Mouse (Mus musculus): Measurements from ENCODE around the gene Dmrt1. TPM values are rescaled to one million over a fixed set of nuclear protein-coding genes. Genes with fewer than 3 reads are reported as not detected.

The Dmrt1 gene
- total RNA-seq, 1 experiment from 2014 or later = not detected

DNA sequence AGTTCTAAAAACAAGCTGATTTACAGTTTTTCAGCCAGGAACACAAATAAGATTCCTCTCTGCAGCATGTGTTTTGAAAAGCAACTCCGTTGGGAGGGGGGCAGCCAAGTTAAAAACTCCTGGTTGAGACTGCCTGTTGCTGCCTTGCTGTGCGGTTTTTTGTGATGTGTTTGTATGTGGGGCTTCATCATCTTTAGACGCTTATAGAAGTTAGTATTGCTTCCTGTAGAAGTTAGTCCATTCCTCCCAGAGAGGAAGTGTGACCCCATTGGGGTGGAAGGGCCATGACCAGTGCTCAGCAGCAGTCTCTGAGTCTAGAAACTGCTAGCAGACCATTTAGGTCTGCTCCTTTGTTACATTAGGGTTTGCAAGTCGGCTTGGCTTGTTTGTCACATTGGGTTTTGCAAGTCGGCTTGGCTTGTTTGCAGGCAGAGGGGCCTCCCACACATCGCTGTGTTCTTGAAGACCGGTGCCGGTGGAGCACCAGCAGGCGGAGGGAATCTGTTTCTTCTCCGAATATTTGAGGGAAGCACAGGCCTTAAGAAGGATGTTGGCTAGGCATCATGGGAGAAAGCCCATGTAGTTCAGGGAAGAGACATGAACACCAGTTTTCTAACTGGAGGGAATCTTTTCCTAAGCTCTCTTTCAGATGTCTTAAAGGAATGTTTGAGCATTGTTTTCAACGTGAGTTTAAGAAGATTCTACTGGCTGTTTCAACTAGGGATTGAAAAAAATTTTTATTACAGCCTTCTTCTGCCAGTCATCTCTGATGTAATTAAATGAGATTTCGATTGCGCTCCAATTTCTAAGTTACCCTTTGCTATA is 108.3 kb downstream of the Dmrt1 start:
- peak; percentile 40; the same call in 1 of the 2 replicates for ATAC-seq (replicated peaks; ENCODE audit: low read depth, poor library complexity, severe bottlenecking)

DNA sequence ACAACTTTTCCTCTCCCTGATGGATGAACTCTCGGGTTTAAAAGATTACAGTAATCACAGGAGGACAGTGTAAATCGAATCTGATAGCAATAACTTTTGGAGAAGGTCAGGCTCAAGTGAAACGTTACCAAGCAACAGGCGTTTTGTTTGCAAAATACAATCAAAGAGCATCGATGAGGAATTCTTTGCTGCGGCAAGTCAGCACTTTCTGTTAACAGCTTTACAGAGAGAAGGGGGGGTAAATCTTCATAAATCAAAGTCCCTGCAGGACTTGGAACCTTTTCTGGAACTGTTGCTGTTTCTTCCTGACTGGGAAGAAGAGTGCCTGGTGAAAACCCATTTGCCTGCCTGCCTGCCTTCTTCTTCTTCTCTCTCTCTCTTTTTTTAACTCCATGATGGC is 110.5 kb downstream of the Dmrt1 start:
- no peak for ATAC-seq (replicated peaks; ENCODE audit: low read depth, poor library complexity, severe bottlenecking)

DNA sequence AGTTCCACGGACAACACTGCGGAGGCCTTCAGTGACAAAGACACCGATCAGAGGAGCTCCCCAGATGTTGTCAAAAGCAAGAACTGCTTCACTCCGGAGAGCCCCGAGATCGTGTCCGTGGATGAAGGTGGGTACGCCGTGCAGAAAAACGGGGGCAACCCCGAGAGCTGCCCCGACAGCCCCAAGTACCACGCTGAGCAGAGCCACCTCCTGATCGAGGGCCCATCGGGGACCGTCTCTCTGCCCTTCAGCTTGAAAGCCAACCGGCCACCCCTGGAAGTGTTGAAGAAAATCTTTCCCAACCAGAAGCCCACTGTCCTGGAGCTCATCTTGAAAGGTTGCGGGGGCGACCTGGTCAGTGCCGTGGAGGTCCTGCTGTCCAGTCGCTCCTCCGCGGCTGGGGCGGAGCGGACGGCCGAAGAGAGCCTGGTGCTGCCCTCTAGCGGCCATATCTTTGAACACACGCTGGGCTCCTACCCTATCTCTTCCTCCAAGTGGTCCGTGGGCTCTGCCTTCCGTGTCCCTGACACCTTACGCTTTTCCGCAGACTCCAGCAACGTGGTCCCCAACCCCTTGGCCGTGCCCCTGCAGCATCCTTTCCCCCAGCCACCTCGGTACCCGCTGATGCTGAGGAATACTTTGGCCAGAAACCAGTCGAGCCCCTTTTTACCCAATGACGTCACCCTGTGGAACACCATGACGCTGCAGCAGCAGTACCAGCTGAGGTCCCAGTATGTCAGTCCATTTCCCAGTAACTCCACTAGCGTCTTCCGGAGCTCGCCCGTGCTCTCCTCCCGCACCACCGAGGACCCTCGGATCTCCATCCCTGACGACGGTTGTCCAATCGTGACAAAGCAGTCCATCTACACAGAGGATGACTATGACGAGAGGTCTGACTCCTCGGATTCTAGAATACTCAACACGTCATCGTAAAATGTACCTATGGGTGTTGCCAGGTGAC is 117.2 kb downstream of the Dmrt1 start:
- peak; percentile 95 for ATAC-seq (replicated peaks; ENCODE audit: low read depth, poor library complexity, severe bottlenecking)

DNA sequence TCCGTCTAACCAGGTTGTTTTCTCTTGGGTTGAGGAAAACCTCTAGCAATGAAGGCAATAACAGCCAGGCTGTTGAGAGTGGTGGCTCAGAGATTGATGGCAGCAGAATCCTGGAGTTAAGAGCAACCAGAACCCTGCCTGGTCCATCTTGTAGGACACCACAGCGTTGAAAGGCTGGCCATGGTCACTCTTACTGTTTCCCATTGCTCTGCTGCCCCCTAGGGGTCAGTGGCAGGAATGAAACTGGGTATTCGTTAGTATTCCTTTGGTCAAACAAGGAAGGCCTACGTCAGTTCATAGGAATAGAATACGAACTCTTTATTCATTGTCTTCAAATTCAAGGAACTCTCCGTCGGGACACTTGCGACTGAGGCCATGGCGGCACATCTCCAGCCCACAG is 123.1 kb downstream of the Dmrt1 start:
- ATAC-seq (replicated peaks; ENCODE audit: low read depth, poor library complexity, severe bottlenecking) = peak; percentile 95

DNA sequence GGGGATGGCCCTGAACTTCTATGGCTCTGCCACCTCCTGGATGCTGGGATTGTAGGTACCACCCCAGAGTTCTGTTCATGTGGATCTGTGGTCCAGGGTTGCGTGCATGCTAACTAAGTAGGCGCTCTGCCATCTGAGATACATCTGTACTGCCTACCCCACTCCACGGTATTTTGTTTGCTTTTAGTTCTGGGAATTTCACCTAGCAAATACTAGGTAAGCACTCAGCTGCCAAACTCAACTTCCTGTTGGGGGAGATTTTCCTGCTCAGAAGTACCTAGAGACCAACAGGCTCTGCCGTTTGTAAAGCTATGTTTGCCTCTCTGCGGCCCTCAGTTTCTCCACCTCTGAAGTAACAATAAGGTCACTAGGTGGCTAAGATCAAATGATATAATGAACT is 129.7 kb downstream of the Dmrt1 start:
- ATAC-seq (replicated peaks; ENCODE audit: low read depth, poor library complexity, severe bottlenecking) = no peak

DNA sequence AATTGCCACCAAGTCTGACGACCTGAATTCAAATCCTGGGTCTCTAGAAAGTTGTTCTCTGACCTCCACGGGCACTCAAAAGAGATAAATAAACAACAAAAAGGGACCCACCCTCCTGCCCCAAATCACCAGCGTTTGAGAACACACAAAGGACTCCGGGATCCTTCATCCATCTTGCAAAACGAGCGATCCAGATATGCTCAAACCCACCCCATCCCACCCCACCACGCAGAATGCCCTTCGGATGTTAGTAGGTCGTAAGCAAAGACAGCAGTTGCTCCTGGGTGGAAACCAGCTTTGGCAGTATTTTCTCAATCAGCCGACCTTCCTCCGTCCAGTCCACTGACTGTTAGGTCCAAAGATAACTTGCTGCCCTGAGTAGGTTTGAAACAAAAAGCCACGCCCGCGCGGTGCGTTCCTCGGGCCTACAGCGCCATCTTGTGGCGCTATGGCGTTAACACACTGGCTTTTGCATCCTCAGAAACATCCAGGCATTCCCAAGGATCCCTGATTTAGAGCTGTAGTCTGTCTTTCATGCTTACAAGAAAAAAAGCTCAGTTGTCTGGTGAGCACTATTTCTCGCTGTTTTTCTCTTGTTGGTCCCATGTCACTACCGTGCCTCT is 130.3 kb downstream of the Dmrt1 start:
- peak; percentile 69 for ATAC-seq (replicated peaks; ENCODE audit: low read depth, poor library complexity, severe bottlenecking)

DNA sequence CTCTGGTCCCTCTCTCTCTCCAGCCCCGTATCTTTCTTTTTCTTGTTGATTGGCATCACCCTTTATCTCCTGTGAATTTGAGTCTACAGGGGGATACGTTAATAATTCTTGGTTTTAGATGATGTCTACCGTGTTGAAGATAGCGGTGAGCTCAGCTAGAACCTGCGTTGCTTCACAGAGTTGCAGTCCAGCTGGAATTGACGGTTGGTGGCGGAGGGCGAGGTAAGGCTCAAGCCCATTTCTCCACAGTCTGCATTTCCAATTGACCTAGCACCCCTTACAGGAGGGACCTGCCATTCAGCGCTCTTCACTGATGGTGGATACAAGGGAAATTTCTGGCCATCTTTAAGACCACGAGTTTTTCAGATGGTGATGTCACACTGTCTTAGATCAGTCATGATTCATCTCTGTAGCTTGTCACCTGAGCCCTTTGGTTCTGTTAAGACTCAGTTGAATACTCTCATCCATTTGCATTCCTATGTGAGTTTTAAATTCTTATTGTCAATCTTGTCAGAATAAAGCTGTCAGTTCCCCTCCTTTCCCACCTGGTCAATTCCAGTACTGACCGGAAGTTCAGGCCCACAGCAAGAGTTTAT is 133.4 kb downstream of the Dmrt1 start:
- no peak for ATAC-seq (replicated peaks; ENCODE audit: low read depth, poor library complexity, severe bottlenecking)

DNA sequence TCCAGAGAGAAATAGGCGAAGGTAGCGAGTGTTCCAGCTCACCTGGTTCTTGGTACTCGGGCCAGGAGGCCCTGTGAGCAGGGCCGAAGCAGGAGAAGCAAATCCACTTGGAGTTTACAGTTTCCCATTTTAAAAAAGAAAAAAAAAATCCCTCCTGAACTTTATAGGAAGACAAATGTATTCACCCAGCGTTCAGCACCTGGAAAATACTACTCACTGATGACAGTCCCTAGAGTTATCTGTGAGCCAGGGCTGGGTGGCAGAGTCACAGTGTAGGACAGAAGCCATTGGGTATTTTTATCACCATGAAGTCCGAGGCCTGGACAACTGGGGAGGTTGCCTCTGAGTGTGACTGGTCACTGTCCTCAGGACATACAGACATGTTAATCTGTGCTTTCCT is 136.4 kb downstream of the Dmrt1 start:
- ATAC-seq (replicated peaks; ENCODE audit: low read depth, poor library complexity, severe bottlenecking) = no peak

DNA sequence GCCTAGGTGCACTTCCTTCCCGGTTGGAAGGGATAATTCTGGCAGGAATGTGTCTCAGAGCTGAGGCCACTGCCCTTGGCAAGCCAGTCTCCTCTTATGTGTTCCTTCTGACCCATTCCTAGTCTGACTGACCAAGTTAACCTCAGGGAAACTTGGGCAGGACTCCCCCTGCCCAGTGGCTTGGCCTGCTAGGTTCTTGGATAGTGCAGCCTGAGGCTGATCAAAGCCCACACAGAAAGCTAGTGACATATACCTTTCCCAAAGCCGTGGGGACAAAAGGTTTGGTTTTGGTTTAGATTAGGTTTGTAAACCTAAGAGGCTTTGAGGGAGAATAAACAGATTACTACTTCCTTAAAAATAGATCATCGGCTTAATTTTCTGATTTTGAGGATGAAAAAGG is 141.7 kb downstream of the Dmrt1 start:
- ATAC-seq (replicated peaks; ENCODE audit: low read depth, poor library complexity, severe bottlenecking) = no peak

DNA sequence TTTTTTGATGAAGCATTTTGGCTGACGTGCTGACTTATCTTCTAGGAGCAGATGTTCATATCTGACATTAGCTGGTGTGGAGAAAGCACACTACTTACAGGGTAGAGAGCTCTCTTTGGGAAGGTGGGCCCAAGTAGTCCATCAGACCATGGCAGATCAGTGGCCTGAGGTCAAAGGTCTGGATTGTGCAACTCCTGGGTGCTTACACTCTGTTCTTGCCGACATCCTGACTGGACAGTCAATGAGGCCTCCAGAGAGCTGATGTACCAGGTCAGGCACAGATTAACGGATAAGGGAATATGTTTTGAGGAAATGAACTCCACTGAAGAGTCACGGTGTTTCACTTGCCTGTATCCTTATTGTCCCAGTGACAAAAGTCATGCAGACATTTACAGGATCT is 143.3 kb downstream of the Dmrt1 start:
- no peak for ATAC-seq (replicated peaks; ENCODE audit: low read depth, poor library complexity, severe bottlenecking)

DNA sequence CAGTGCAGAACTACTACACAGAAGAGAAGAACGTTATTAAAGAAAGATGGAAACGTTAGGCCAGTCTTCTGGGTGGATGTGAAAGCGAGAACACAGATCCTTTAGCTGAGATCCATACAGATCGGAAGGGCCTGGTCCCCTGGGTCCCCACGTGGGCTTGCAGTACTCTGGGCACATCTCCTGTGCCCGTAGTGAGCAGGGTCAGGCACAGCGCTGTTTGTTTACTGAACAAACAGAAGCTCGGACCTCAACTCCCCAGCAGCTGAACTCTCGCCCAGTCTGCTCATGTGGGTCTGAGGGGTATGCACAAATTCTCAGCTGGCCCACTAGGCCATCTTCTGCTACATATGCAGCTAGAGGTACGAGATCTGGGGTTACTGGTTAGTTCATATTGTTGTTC is 145.1 kb downstream of the Dmrt1 start:
- no peak for ATAC-seq (replicated peaks; ENCODE audit: low read depth, poor library complexity, severe bottlenecking)

DNA sequence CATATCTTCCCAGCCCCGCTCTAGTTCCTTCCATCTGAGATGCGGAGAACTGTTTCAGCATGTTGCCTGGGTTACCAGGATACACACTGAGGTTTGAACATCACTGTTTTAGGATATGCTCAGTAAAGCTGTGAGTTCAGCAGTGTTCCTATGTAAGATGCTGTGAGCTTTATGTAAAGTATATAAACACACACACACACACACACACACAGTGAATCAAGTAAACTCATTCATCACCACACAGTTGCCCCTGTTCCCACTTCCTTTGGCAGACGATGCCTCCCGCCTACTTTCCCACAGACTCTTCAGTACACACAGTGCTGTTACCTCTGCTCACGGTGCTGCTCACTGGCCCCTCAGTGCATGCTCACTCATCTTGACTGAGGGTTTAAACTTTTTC is 147.1 kb downstream of the Dmrt1 start:
- no peak for ATAC-seq (replicated peaks; ENCODE audit: low read depth, poor library complexity, severe bottlenecking)

Other genes starting within 250 kb of the Dmrt1 start
- gene Dmrt3, start 104.7 kb downstream of the Dmrt1 start, total RNA-seq (2017) = not detected in 2 replicates
- not detected in 2 replicates for gene Dmrt2, start 166.8 kb downstream of the Dmrt1 start, total RNA-seq (2017)

Data from common myeloid progenitor, adult 5-6 weeks (primary cell).